Comparison of ENCODE assay signal across 24 mouse cellular contexts in genomic region chr1:176310174-176310573, GRCm38 (mm10). TPM values are rescaled to one million over a fixed set of nuclear protein-coding genes. Genes with fewer than 3 reads are reported as not detected.
DNase-seq lines count a peak whose midpoint lies in the region; ATAC-seq and TF ChIP-seq lines count a peak whose summit lies in the region.
"Had no signal": no experiment of that assay in that cellular context is flagged by ENCODE, and none has a peak within 500 bp of the region (broad histone marks: within the 10 kb centered on the region; RNA-seq: fewer than 3 reads in every experiment).

No protein-coding gene starts in this region.

- no peaks in the 10 kb centered on the region for H3K36me3 ChIP-seq in kidney, embryonic 14.5 days (ENCODE audit: control insufficient read depth, insufficient read depth, low read length)
- H3K36me3 ChIP-seq in kidney, adult 2 months (ENCODE audit: control insufficient read depth, insufficient read depth, low read length) = no peaks in the 10 kb centered on the region
- H3K36me3 ChIP-seq in kidney, embryonic 16.5 days (ENCODE audit: insufficient read depth, low read length) = no peaks in the 10 kb centered on the region
- H3K36me3 ChIP-seq: embryonic facial prominence, embryonic 13.5 days; embryonic facial prominence, embryonic 15.5 days; forebrain, embryonic 10.5 days; forebrain, embryonic 12.5 days had no signal

- no peak overlapping the region for H3K9ac ChIP-seq in kidney, embryonic 14.5 days (ENCODE audit: low read depth, low read length)
- H3K9ac ChIP-seq in kidney, embryonic 16.5 days (replicated peaks; ENCODE audit: low read length) = no peak overlapping the region
- H3K9ac ChIP-seq: embryonic facial prominence, embryonic 13.5 days; embryonic facial prominence, embryonic 15.5 days; forebrain, embryonic 12.5 days had no signal

- no peak for DNase-seq in kidney, adult 2 months
- no peak for DNase-seq in kidney, postnatal 36 days
- peak; percentile 7 for DNase-seq in mesoderm, embryonic 11.5 days (ENCODE audit: low read depth, low spot score)
- DNase-seq in lung, postnatal 14 days = no peak
- DNase-seq: adrenal gland, adult 2 months; adrenal gland, postnatal 10 days; adrenal gland, postnatal 25 days; cerebellum, adult 11 months; cerebellum, adult 18-20 months; cerebellum, adult 8-10 months; cerebellum, adult 9-11 months; cerebellum, postnatal 14 days; cerebellum, postnatal 36 days; embryo, embryonic 11 days had no signal

- no peak overlapping the region for H3K4me3 ChIP-seq in kidney, embryonic 14.5 days (ENCODE audit: low read length)
- H3K4me3 ChIP-seq in kidney, adult 2 months (ENCODE audit: insufficient read depth, low read depth, low read length) = no peak overlapping the region
- no peak overlapping the region for H3K4me3 ChIP-seq in kidney, embryonic 16.5 days (ENCODE audit: low read length)
- H3K4me3 ChIP-seq: embryonic facial prominence, embryonic 13.5 days; embryonic facial prominence, embryonic 15.5 days; erythroblast, embryonic 14.5 days; forebrain, embryonic 10.5 days; forebrain, embryonic 12.5 days had no signal

- H3K9me3 ChIP-seq in kidney, embryonic 14.5 days (ENCODE audit: control insufficient read depth, low read length) = no peaks in the 10 kb centered on the region
- no peaks in the 10 kb centered on the region for H3K9me3 ChIP-seq in kidney, embryonic 16.5 days (ENCODE audit: low read length)
- H3K9me3 ChIP-seq: embryonic facial prominence, embryonic 13.5 days; embryonic facial prominence, embryonic 15.5 days; forebrain, embryonic 10.5 days; forebrain, embryonic 12.5 days had no signal

- TF ChIP-seq CTCF in kidney, adult 2 months (conservative IDR thresholded peaks at IDR 0.05; ENCODE audit: insufficient read depth, insufficient read length, low read depth, low read length) = no peak

- WGBS in kidney, embryonic 14.5 days = 15% methylated on average over 3 of the region's 3 CpGs
- WGBS in kidney, adult 2 months = 19% methylated on average over 3 of the region's 3 CpGs
- 16% methylated on average over 3 of the region's 3 CpGs for WGBS in kidney, embryonic 16.5 days

- ATAC-seq in kidney, embryonic 14.5 days (ENCODE audit: low FRiP score, low TSS enrichment) = peak; percentile 84
- ATAC-seq in kidney, embryonic 16.5 days (ENCODE audit: low FRiP score, low TSS enrichment) = 0 out of 2 replicates have a peak, but pooled peaks have one; percentile 59
- ATAC-seq: forebrain, embryonic 14.5 days; forebrain, embryonic 16.5 days had no signal

- no peak for TF ChIP-seq POLR2A in kidney, adult 2 months (IDR thresholded peaks at IDR 0.05; ENCODE audit: low read depth, low read length)

- no peak overlapping the region for H3K4me2 ChIP-seq in kidney, embryonic 14.5 days (replicated peaks; ENCODE audit: low read depth, low read length)
- no peak overlapping the region for H3K4me2 ChIP-seq in kidney, embryonic 16.5 days (replicated peaks; ENCODE audit: low read depth, low read length)
- H3K4me2 ChIP-seq: embryonic facial prominence, embryonic 13.5 days; embryonic facial prominence, embryonic 15.5 days; forebrain, embryonic 12.5 days had no signal

- H3K27me3 ChIP-seq in kidney, embryonic 14.5 days (ENCODE audit: control insufficient read depth, insufficient read depth, low read length) = no peaks in the 10 kb centered on the region
- no peaks in the 10 kb centered on the region for H3K27me3 ChIP-seq in kidney, adult 2 months (replicated peaks; ENCODE audit: control insufficient read depth, insufficient read depth, low read length)
- no peaks in the 10 kb centered on the region for H3K27me3 ChIP-seq in kidney, embryonic 16.5 days (ENCODE audit: insufficient read depth, low read length)
- H3K27me3 ChIP-seq: embryonic facial prominence, embryonic 13.5 days; embryonic facial prominence, embryonic 15.5 days; forebrain, embryonic 12.5 days had no signal

- H3K4me1 ChIP-seq in kidney, embryonic 14.5 days (ENCODE audit: control insufficient read depth, insufficient read depth, low read length) = no peaks in the 10 kb centered on the region
- H3K4me1 ChIP-seq in kidney, adult 2 months (ENCODE audit: control insufficient read depth, insufficient read depth, low read length) = no peaks in the 10 kb centered on the region
- no peaks in the 10 kb centered on the region for H3K4me1 ChIP-seq in kidney, embryonic 16.5 days (ENCODE audit: insufficient read depth, low read length)
- H3K4me1 ChIP-seq: embryonic facial prominence, embryonic 13.5 days; embryonic facial prominence, embryonic 15.5 days; forebrain, embryonic 10.5 days; forebrain, embryonic 12.5 days had no signal

- no peak overlapping the region for H3K27ac ChIP-seq in kidney, embryonic 14.5 days (ENCODE audit: low read depth, low read length)
- no peak overlapping the region for H3K27ac ChIP-seq in kidney, adult 2 months (ENCODE audit: insufficient read depth, low read depth, low read length)
- H3K27ac ChIP-seq in kidney, embryonic 16.5 days (ENCODE audit: low read length) = no peak overlapping the region
- H3K27ac ChIP-seq: embryonic facial prominence, embryonic 13.5 days; embryonic facial prominence, embryonic 15.5 days; forebrain, embryonic 10.5 days; forebrain, embryonic 12.5 days had no signal

RNA-seq across cellular contexts. Expression of gene Pld5, which starts 35.1 kb away (rescaled TPM):
- 2.0 and 2.3 TPM in 2 replicates for polyA plus RNA-seq in kidney, embryonic 14.5 days (2014; fragmentation: Nextera tagmentation; extraction: Ambion mirVana)
- not detected in 2 replicates for polyA plus RNA-seq in kidney, adult 2 months (2012; rRNA removed)
- 1.9 and 2.4 TPM in 2 replicates for polyA plus RNA-seq in kidney, embryonic 16.5 days (2015; fragmentation: Nextera tagmentation; extraction: Ambion mirVana)
- polyA plus RNA-seq: C2C12; erythroblast, embryonic 14.5 days had no signal
